Mouse (Mus musculus): ENCODE data around the gene Ltb4r1. TPM values are rescaled to one million over a fixed set of nuclear protein-coding genes. Genes with fewer than 3 reads are reported as not detected.

The Ltb4r1 gene
- 6.5 and 7.1 TPM in 2 replicates for polyA plus RNA-seq (2012; rRNA removed)

DNA sequence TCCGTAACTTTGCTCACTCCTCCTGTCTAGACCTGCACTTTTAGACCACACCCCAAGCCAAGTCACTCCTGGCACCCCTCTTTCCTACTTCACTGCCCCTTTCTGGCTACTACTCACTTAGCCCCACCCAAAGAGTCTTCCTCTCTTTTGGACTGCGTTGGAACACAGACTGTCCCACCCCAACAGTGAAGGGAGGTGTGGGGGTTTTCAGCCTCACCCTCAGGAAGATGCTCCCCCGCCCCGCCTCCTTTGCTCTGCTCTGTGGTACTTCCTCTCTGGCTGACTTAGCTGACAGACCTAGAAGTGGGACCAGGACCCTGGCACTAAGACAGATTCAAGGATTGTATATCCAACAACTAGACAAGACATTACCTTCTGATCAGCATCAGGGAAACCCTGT is at the start of gene Ltb4r1:
Ltb4r1 (plus strand) TSS at position 267 of the 400 bp plus-strand sequence.
- TF ChIP-seq CTCF (IDR thresholded peaks at IDR 0.05; ENCODE audit: insufficient read depth, low read length) (no peak), POLR2A (IDR thresholded peaks at IDR 0.05; ENCODE audit: borderline replicate concordance, extremely low read depth, low read depth, low read length) (no peak)
- H3K4me1 ChIP-seq (ENCODE audit: control insufficient read depth, insufficient read depth, low read length) = peaks cover 12% of the 10 kb centered on the region; the same call in 1 of the 2 replicates

DNA sequence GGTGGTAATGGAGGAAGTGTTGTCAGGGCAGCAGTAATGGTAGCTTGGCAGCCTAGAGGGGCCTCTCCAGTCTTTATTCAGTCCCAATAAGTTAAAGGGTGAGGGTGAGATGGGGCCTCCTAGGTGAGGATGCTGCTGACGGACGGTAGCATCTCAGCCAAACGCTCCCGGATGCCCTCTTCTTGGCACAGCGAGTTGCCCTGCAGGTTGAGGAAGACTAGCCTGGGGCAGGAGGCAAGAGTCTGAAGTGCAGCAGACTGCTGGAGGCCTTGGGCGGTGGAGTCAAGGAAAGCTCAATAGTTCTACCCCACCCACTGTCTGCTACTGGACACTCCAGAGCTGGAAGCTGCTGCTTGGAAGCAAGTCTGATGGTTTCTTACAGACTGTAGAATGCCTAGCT is 49.5 kb upstream of the Ltb4r1 start:
- TF ChIP-seq POLR2A (IDR thresholded peaks at IDR 0.05; ENCODE audit: borderline replicate concordance, extremely low read depth, low read depth, low read length) (no peak), CTCF (IDR thresholded peaks at IDR 0.05; ENCODE audit: insufficient read depth, low read length) (no peak)
- Histone ChIP-seq H3K4me3 (replicated peaks; ENCODE audit: extremely low read depth, low read depth, low read length) (no peak overlapping the region), H3K4me1 (ENCODE audit: control insufficient read depth, insufficient read depth, low read length) (peaks cover 2% of the 10 kb centered on the region)
- 83% methylated on average over 6 of the region's 6 CpGs for WGBS
- no peak for DNase-seq

More for the DNA sequence above, at the start of gene Ltb4r1:
- no peak for DNase-seq
- 40% methylated on average over 4 of the region's 4 CpGs for WGBS
- no peak within 1 kb of the TSS for H3K4me3 ChIP-seq (replicated peaks; ENCODE audit: extremely low read depth, low read depth, low read length)

DNA sequence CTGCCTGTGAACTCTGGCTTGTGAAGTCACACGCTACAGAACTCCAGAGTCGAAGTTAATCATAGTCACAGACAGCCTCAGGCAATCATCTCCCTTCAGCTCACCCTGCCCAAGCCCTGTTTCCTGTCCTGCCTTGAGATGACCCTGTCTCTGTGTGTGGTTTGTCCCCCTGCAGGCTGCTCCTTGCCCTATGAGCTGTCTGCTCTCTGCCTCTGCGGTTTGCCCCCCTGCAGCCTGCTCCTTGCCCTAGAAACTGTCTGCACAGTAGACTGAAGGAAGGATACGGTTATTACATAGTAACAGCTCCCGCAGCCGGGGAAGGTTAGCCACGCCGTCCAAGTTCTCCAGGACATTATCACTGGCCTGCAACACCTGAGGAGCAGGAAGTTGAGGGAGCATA is 48.9 kb upstream of the Ltb4r1 start:
- DNase-seq = no peak
- Histone ChIP-seq H3K4me1 (ENCODE audit: control insufficient read depth, insufficient read depth, low read length) (peaks cover 2% of the 10 kb centered on the region), H3K4me3 (replicated peaks; ENCODE audit: extremely low read depth, low read depth, low read length) (no peak overlapping the region)
- TF ChIP-seq POLR2A (IDR thresholded peaks at IDR 0.05; ENCODE audit: borderline replicate concordance, extremely low read depth, low read depth, low read length) (no peak), CTCF (IDR thresholded peaks at IDR 0.05; ENCODE audit: insufficient read depth, low read length) (no peak)
- WGBS = 73% methylated on average over 8 of the region's 8 CpGs

DNA sequence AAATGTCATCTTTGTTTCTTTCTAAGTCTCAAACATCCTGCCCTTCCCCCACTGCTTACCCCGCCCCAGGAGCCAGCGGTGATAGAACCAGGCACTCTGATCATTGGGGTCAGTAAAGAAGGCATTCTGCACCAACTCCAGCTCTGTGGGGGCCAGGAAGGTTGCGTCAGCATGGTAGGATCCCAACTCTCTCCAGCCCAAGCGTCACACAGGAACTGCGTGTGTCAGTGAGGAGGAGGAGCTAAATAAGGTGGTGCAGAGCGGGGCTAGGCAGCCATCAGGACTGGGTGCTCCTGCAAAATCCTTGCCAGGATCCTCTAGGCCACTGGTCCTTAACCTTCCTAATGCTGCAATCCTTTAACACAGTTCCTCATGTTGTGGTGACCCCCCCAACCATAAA is 46.0 kb upstream of the Ltb4r1 start:
- H3K4me1 ChIP-seq (ENCODE audit: control insufficient read depth, insufficient read depth, low read length) = peaks cover 1% of the 10 kb centered on the region
- H3K4me3 ChIP-seq (replicated peaks; ENCODE audit: extremely low read depth, low read depth, low read length) = no peak overlapping the region
- no peak for TF ChIP-seq CTCF (IDR thresholded peaks at IDR 0.05; ENCODE audit: insufficient read depth, low read length)
- TF ChIP-seq POLR2A (IDR thresholded peaks at IDR 0.05; ENCODE audit: borderline replicate concordance, extremely low read depth, low read depth, low read length) = no peak
- DNase-seq = no peak
- WGBS = 83% methylated on average over 6 of the region's 6 CpGs

DNA sequence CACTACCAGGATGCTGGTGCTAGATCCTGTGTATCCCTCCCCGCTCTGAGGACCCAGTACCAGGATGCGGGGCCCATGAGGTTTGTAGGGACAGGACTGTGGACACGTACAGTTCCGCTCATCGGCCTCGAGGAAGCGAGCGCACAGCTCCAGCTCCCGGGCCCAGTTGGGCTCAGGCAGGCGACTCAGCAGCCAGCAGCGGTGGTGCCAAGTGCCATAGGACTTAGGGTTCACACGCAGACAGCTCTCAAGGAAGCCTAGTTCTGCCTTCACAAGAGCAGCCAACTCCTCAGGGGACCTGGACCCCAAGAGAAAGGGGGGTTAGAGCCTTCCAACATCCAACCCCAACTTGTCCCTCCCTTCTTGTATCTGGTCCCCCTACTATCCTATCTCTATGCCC is 45.1 kb upstream of the Ltb4r1 start:
- Histone ChIP-seq H3K4me3 (replicated peaks; ENCODE audit: extremely low read depth, low read depth, low read length) (no peak overlapping the region), H3K4me1 (ENCODE audit: control insufficient read depth, insufficient read depth, low read length) (peaks cover 4% of the 10 kb centered on the region)
- DNase-seq = no peak
- 93% methylated on average over 12 of the region's 12 CpGs for WGBS
- TF ChIP-seq POLR2A (IDR thresholded peaks at IDR 0.05; ENCODE audit: borderline replicate concordance, extremely low read depth, low read depth, low read length) = no peak
- no peak for TF ChIP-seq CTCF (IDR thresholded peaks at IDR 0.05; ENCODE audit: insufficient read depth, low read length)

DNA sequence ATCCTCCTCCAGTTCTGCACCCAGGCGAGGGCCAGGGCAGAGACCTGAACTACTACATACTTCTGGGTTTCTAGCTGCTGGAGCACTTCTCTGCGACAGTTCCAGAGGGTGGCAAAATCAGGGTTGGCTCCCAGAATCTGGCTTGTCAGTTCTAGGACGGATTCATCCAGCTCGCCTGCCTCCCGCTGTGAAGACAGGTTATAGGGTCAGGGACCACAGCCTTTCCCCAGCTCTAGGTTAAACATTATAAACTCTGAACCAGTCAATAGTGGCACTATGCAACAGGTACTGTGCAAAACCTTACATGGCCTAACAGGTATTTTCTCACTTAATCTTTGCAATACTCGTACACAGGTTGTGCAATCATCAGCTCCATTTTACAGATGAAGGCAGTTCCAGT is 44.7 kb upstream of the Ltb4r1 start:
- peaks cover 4% of the 10 kb centered on the region for H3K4me1 ChIP-seq (ENCODE audit: control insufficient read depth, insufficient read depth, low read length)
- WGBS = 82% methylated on average over 6 of the region's 6 CpGs
- no peak overlapping the region for H3K4me3 ChIP-seq (replicated peaks; ENCODE audit: extremely low read depth, low read depth, low read length)
- TF ChIP-seq POLR2A (IDR thresholded peaks at IDR 0.05; ENCODE audit: borderline replicate concordance, extremely low read depth, low read depth, low read length) = no peak
- no peak for TF ChIP-seq CTCF (IDR thresholded peaks at IDR 0.05; ENCODE audit: insufficient read depth, low read length)
- no peak for DNase-seq

DNA sequence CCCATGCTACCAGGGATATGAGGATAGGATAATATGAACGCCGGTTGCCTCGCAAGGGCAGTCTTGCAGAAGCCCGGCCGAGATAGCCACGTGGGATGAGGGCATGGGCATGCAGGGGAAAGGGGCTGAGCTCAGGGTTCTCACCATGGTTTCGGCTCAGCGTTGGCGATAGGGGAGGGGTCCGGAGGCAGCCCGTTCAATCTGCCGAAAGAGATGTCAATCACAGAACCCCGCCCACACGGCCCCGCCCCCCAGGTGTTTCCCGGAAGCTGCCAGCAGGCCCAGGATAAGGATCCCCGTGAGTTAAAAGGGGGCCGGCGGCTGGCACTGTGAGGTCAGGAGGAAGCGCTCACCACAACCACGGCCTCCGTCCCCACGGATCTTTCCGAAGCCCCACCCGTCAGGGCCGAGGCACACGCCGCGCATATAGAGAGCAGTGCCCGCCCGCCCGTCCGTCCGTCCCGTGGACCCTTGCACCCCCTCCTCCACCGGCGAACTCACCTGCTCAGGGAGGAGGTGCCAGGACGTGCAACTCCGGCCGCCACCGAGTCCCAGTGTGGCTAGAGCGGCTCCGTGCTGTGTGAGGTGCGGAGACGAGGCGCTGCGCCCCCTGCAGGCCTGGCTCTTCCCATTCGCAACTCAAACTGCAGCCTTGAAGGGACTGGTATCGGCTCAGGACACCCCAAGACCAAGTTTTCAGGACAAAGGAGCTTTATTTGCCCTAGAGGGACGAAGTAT is 43.9 kb upstream of the Ltb4r1 start, which contains the start of gene Rabggta:
Rabggta (minus strand) TSS at position 564 of the 738 bp plus-strand sequence.
- H3K4me3 ChIP-seq (replicated peaks; ENCODE audit: extremely low read depth, low read depth, low read length) = peak within 1 kb of the TSS; percentile 92
- H3K4me1 ChIP-seq (ENCODE audit: control insufficient read depth, insufficient read depth, low read length) = peaks cover 4% of the 10 kb centered on the region
- DNase-seq = peak; percentile 89
- peak; percentile 85 for TF ChIP-seq CTCF (IDR thresholded peaks at IDR 0.05; ENCODE audit: insufficient read depth, low read length)
- peak; percentile 53; the same call in 1 of the 2 replicates for TF ChIP-seq POLR2A (IDR thresholded peaks at IDR 0.05; ENCODE audit: borderline replicate concordance, extremely low read depth, low read depth, low read length)
- WGBS = under 1% methylated on average over 50 of the region's 50 CpGs

DNA sequence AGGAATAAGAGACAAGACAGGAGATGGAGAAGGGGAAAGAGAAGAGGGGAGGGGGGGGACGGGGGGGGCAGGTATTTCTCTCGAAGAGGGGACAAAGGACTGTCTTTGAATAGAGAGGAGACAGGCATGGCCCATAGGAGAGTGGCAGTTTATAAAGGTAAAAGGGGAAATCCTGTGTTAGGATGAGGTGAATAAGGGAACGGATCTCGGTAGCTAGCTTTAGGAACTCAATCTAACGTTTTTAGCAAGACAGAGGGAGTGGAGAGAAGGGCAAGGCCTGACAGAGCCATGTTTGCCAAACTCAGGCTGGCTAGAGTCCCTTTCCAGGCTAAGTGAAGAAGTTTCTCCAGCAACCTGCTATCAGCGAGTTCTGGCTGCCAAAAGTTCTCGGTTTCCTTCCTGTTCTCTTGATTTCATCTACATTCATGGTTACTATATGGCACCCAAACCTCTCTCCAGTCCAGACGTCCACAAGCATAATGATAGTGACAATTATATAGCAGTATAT is 43.3 kb upstream of the Ltb4r1 start:
- peaks cover 4% of the 10 kb centered on the region for H3K4me1 ChIP-seq (ENCODE audit: control insufficient read depth, insufficient read depth, low read length)
- WGBS = 30% methylated on average over 8 of the region's 8 CpGs
- H3K4me3 ChIP-seq (replicated peaks; ENCODE audit: extremely low read depth, low read depth, low read length) = no peak overlapping the region
- no peak for TF ChIP-seq CTCF (IDR thresholded peaks at IDR 0.05; ENCODE audit: insufficient read depth, low read length)
- no peak for TF ChIP-seq POLR2A (IDR thresholded peaks at IDR 0.05; ENCODE audit: borderline replicate concordance, extremely low read depth, low read depth, low read length)
- DNase-seq = no peak

DNA sequence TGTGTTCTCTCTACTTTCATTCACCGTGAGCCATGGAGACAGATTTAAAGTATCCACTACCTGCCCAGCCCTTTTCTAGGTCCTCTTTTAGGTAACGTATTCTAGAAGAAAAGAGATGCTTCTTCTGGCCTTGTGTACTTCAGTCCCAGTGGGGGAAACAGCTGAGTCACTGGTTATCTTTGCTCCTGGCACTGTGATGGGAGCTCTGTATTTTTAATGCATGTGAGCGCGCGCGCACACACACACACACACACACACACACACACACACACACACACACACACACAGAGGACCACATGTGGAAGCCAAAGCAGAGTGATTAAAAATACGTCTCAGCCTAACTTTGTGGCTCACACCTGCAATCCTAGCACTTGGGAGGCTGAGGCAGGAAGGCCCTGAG is 42.3 kb upstream of the Ltb4r1 start:
- TF ChIP-seq POLR2A (IDR thresholded peaks at IDR 0.05; ENCODE audit: borderline replicate concordance, extremely low read depth, low read depth, low read length) = no peak
- no peak for TF ChIP-seq CTCF (IDR thresholded peaks at IDR 0.05; ENCODE audit: insufficient read depth, low read length)
- DNase-seq = no peak
- Histone ChIP-seq H3K4me1 (ENCODE audit: control insufficient read depth, insufficient read depth, low read length) (peaks cover 7% of the 10 kb centered on the region), H3K4me3 (replicated peaks; ENCODE audit: extremely low read depth, low read depth, low read length) (no peak overlapping the region)
- 88% methylated on average over 7 of the region's 7 CpGs for WGBS

DNA sequence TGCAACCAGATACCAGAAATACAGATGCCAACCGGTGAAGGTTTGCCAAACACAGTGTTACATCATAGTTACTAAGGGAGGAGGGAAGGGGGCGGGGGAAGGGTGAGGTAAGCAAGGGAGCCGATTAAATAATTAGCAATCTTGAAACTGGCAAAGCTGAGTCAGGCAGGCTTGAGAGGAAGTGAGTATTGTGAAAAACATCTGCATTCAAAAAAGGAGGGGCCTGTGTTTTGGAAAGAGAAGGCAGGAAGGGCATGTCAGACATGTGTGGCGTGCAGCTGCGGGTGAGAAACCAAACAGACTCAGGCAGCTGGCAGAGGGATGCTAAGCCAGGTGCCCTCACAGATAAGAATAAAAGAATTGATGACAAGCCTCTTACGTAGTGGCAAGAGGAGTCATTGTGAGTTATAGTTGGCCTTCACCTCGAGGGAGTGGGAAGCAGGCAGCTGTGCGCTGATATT is 41.3 kb upstream of the Ltb4r1 start:
- 16% methylated on average over 8 of the region's 8 CpGs for WGBS
- peaks cover 9% of the 10 kb centered on the region for H3K4me1 ChIP-seq (ENCODE audit: control insufficient read depth, insufficient read depth, low read length)
- H3K4me3 ChIP-seq (replicated peaks; ENCODE audit: extremely low read depth, low read depth, low read length) = no peak overlapping the region
- DNase-seq = no peak
- TF ChIP-seq POLR2A (IDR thresholded peaks at IDR 0.05; ENCODE audit: borderline replicate concordance, extremely low read depth, low read depth, low read length) = no peak
- no peak for TF ChIP-seq CTCF (IDR thresholded peaks at IDR 0.05; ENCODE audit: insufficient read depth, low read length)

All from lung, adult 2 months (tissue).